Comparison of ENCODE assay signal across 18 mouse cellular contexts in genomic region chr1:63239305-63239704, GRCm38 (mm10). TPM values are rescaled to one million over a fixed set of nuclear protein-coding genes. Genes with fewer than 3 reads are reported as not detected.
"Had no signal": no experiment of that assay in that cellular context is flagged by ENCODE, and none has a peak within 500 bp of the region (broad histone marks: within the 10 kb centered on the region; RNA-seq: fewer than 3 reads in every experiment).

No protein-coding gene starts in this region.

- H3K4me1 ChIP-seq: liver, embryonic 13.5 days; lung, embryonic 15.5 days; megakaryocyte, embryonic 14.5 days; stomach, embryonic 15.5 days had no signal

- H3K4me3 ChIP-seq: liver, embryonic 13.5 days; lung, embryonic 15.5 days; megakaryocyte, embryonic 14.5 days; midbrain, embryonic 15.5 days; neural tube, embryonic 13.5 days; stomach, embryonic 15.5 days had no signal

- H3K9me3 ChIP-seq: liver, embryonic 13.5 days; lung, embryonic 15.5 days; megakaryocyte, embryonic 14.5 days; midbrain, embryonic 15.5 days; neural tube, embryonic 13.5 days had no signal

- H3K4me2 ChIP-seq: liver, embryonic 13.5 days; lung, embryonic 15.5 days; midbrain, embryonic 11.5 days; midbrain, embryonic 15.5 days; neural tube, embryonic 13.5 days; stomach, embryonic 15.5 days had no signal

- H3K9ac ChIP-seq: liver, embryonic 13.5 days; liver, postnatal 0 days; lung, embryonic 15.5 days; midbrain, embryonic 15.5 days; neural tube, embryonic 13.5 days; stomach, embryonic 15.5 days had no signal

- ATAC-seq: liver, postnatal 0 days; midbrain, embryonic 15.5 days had no signal

- H3K36me3 ChIP-seq: liver, embryonic 13.5 days; lung, embryonic 15.5 days; midbrain, embryonic 15.5 days; neural tube, embryonic 13.5 days; stomach, embryonic 15.5 days had no signal

- DNase-seq: kidney, adult 11 months; kidney, adult 9 months; kidney, postnatal 36 days; layer of hippocampus, adult 9-11 months; liver, embryonic 13.5 days; liver, postnatal 0 days; lung, postnatal 14 days; right cerebral cortex, postnatal 14 days; thymus, postnatal 36 days had no signal

- H3K27ac ChIP-seq: kidney, postnatal 0 days; liver, embryonic 13.5 days; lung, embryonic 15.5 days; macrophage; midbrain, embryonic 15.5 days; neural tube, embryonic 13.5 days; stomach, embryonic 15.5 days had no signal

RNA-seq across cellular contexts. Expression of gene Gpr1, which starts 25.0 kb away (rescaled TPM):
- total RNA-seq: monocyte, adult 5-6 weeks had no signal
- polyA plus RNA-seq: liver, embryonic 13.5 days; lung, embryonic 15.5 days; macrophage had no signal

RNA-seq across cellular contexts. Expression of gene Zdbf2, which starts 33.8 kb away (rescaled TPM):
- total RNA-seq: monocyte, adult 5-6 weeks had no signal
- polyA plus RNA-seq: macrophage had no signal
